ENCODE assay signal across 1 mouse cellular context in the genomic region with DNA sequence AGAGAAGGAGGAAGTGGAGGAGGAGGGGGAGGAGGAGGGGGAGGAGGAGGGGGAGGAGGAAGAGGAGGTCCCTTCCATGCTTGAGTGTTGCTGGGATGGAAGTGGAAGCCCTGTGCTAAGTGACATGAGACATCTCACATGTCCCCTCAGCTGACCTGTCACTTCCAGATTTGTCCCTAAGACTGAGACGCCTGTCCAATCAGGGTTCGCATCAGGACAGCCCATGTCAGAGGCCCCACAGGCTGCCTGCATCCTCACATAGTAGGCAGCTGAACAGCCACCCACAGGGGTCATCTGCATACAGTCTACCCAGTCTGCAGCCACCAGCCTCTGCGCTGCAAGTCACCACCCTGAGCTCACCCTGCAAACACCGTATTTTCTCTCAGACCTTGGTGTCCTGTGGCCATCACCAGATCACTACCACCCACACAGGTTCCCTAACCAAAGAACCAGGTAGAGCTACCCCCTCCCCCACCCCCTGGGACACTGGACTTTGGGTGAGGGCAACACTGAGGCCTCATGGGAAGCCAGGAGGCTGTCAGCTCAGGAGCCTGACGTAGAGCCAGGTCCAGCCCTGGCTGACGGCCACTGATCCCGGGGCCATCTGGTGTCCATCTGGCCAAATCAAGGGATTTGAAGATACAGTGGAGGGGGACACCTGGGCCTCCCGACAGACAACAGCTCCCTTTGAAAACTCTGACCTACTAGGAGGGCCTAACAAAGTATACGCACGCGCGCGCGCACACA.
TF ChIP-seq lines count a peak whose summit lies in the region.

No protein-coding gene starts in this region.

TF ChIP-seq in MEL, 35 proteins besides CTCF, POLR2A, EP300 and RAD21:
- TF ChIP-seq BHLHE40 (IDR thresholded peaks at IDR 0.05; ENCODE audit: borderline replicate concordance, low read depth, low read length) (no peak), ETS1 (IDR thresholded peaks at IDR 0.05; ENCODE audit: low read depth, low read length) (no peak), RCOR1 (IDR thresholded peaks at IDR 0.05; ENCODE audit: low read depth, low read length) (no peak), HCFC1 (IDR thresholded peaks at IDR 0.05; ENCODE audit: low read depth, low read length) (no peak), MAZ (IDR thresholded peaks at IDR 0.05; ENCODE audit: low read depth, low read length) (no peak), UBTF (IDR thresholded peaks at IDR 0.05; ENCODE audit: borderline replicate concordance, insufficient read depth, low read depth, low read length) (no peak), SIN3A (IDR thresholded peaks at IDR 0.05; ENCODE audit: low read length) (no peak), USF2 (IDR thresholded peaks at IDR 0.05; ENCODE audit: borderline replicate concordance in 1 of 2, insufficient read depth in 1 of 2, low read depth in 1 of 2, low read length in 2 of 2) (no peak), ZKSCAN1 (IDR thresholded peaks at IDR 0.05; ENCODE audit: low read depth, low read length) (no peak), MYC (IDR thresholded peaks at IDR 0.05; ENCODE audit: low read depth, low read length) (no peak), POLR2AphosphoS2 (IDR thresholded peaks at IDR 0.05; ENCODE audit: low read length) (no peak), MAFK (IDR thresholded peaks at IDR 0.05; ENCODE audit: borderline replicate concordance, low read depth, low read length) (no peak), POLR2AphosphoS5 (IDR thresholded peaks at IDR 0.05; ENCODE audit: borderline replicate concordance, low read depth, low read length) (no peak), ZMIZ1 (IDR thresholded peaks at IDR 0.05; ENCODE audit: low read depth, low read length) (no peak), ZNF384 (IDR thresholded peaks at IDR 0.05; ENCODE audit: low read depth, low read length) (no peak), SMC3 (IDR thresholded peaks at IDR 0.05; ENCODE audit: low read depth, low read length) (no peak), ELF1 (IDR thresholded peaks at IDR 0.05; ENCODE audit: low read depth, low read length) (no peak), KAT2A (conservative IDR thresholded peaks at IDR 0.05; ENCODE audit: low read depth, low read length) (no peak)
